Mouse (Mus musculus) limb, embryonic 11.5 days (tissue): Measurements from ENCODE around the gene Gm21188. TPM values are rescaled to one million over a fixed set of nuclear protein-coding genes. Genes with fewer than 3 reads are reported as not detected.
"Not testable (repeated sequence)": the region's sequence is repeated elsewhere in the genome, so short reads cannot be mapped to it uniquely, and the experiment has no call there.

Source experiments
- ATAC-seq: fragments of 200-750 bp; cut with Nextera tagmentation; 2 replicates; pipeline ENCODE4 v1.8.0; 2017; ENCODE audit warnings: low read depth; ENCODE audit not compliant: insufficient number of reproducible peaks, low FRiP score, low TSS enrichment
- DNase-seq: peaks from one replicate; pipeline ENCODE4 v3.0.0-alpha.2; 2015; ENCODE audit warnings: low spot score
- H3K27ac ChIP-seq: fragments of 300-500 bp; sonication (generic); replicated peaks from 2 replicates; pipeline ENCODE4 v1.5.1; 2014; ENCODE audit warnings: low read depth, mild to moderate bottlenecking, low read length
- H3K27me3 ChIP-seq: fragments of 300-500 bp; sonication (generic); 2 replicates; pipeline ENCODE4 v1.6.1; 2014; ENCODE audit warnings: mild to moderate bottlenecking, low read length, mixed read lengths; ENCODE audit not compliant: control insufficient read depth, insufficient read depth
- H3K36me3 ChIP-seq: fragments of 300-500 bp; sonication (generic); 2 replicates; pipeline ENCODE4 v1.6.1; 2014; ENCODE audit warnings: mild to moderate bottlenecking, low read length, moderate library complexity, mixed read lengths; ENCODE audit not compliant: control insufficient read depth, insufficient read depth
- H3K4me1 ChIP-seq: fragments of 300-500 bp; sonication (generic); 2 replicates; pipeline ENCODE4 v1.6.1; 2014; ENCODE audit warnings: low read length, mixed read lengths; ENCODE audit not compliant: control insufficient read depth, insufficient read depth
- H3K4me2 ChIP-seq: fragments of 300-500 bp; sonication (generic); 2 replicates; pipeline ENCODE4 v1.6.1; 2014; ENCODE audit warnings: low read depth, mild to moderate bottlenecking, moderate library complexity; ENCODE audit not compliant: severe bottlenecking
- H3K4me3 ChIP-seq: fragments of 300-500 bp; sonication (generic); 2 replicates; pipeline ENCODE4 v1.5.1; 2014; ENCODE audit warnings: low read depth, low read length
- H3K9ac ChIP-seq: fragments of 300-500 bp; sonication (generic); 2 replicates; pipeline ENCODE4 v1.6.1; 2014; ENCODE audit warnings: mild to moderate bottlenecking, low read length
- H3K9me3 ChIP-seq: fragments of 300-500 bp; sonication (generic); 2 replicates; pipeline ENCODE4 v1.6.1; 2016; ENCODE audit warnings: low read length; ENCODE audit not compliant: control insufficient read depth
- WGBS: fragments of 180-500 bp; shearing (Covaris S2); extraction: QIAGEN DNeasy Blood & Tissue Kit; methylation state at CpG from one replicate; pipeline ENCODE4 v1.1.7; 2014; 5-methylcytosine and 5-hydroxymethylcytosine counted together
- polyA plus RNA-seq: library from polyadenylated mRNA; unstranded; fragments of >200 nt; fragmentation: Nextera tagmentation; extraction: Ambion mirVana; gene quantifications from 2 replicates; pipeline ENCODE4 v1.2.1, GENCODE M21; 2014

The Gm21188 gene
- polyA plus RNA-seq, 1 experiment from 2014 or later, result not detected

GRCm38 (mm10) chr13:120063439-120064089, 11.6 kb upstream of the Gm21188 start:
- not testable (repeated sequence) for H3K4me3 ChIP-seq, H3K27me3 ChIP-seq, H3K27ac ChIP-seq, H3K4me1 ChIP-seq, H3K36me3 ChIP-seq, DNase-seq, H3K4me2 ChIP-seq, H3K9ac ChIP-seq, H3K9me3 ChIP-seq
- peak; percentile 89; the same call in 1 of the 2 replicates for ATAC-seq
- no CpG with 5 or more reads among the region's 22 CpGs for WGBS

- ATAC-seq, DNase-seq, H3K27me3 ChIP-seq, H3K4me3 ChIP-seq, H3K9ac ChIP-seq, H3K9me3 ChIP-seq, H3K36me3 ChIP-seq, H3K4me1 ChIP-seq, H3K27ac ChIP-seq, H3K4me2 ChIP-seq: not testable (repeated sequence)
- WGBS, result no CpG with 5 or more reads among the region's 4 CpGs
These were observed 10.9 kb upstream of the Gm21188 start for GRCm38 (mm10) chr13:120062903-120063302.

DNA sequence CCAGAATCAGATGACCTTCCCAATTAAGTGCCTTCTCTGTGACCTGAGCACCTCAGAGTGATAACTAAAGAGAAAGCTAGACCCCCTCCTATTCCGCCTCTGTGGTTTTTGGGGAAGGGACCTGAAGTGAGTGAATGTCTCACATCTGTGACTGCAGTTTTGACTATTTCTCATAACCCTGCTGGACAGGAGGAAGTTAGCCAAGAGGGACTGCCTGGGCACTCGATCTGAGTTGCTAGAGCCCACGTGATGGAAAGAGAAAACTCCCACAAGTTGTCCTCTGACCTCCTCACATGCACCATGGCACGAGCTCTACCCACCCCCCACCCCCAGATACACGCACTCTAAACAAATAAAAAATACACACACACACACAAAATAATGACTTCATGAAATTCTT, 3.4 kb downstream of the Gm21188 start:
- WGBS, result no CpG with 5 or more reads among the region's 5 CpGs
- H3K4me2 ChIP-seq, H3K9ac ChIP-seq, H3K36me3 ChIP-seq, H3K27ac ChIP-seq, H3K9me3 ChIP-seq, ATAC-seq, H3K27me3 ChIP-seq, H3K4me1 ChIP-seq, H3K4me3 ChIP-seq, DNase-seq: not testable (repeated sequence)

- not testable (repeated sequence) for ATAC-seq, H3K9me3 ChIP-seq
These were observed 3.8 kb downstream of the Gm21188 start for GRCm38 (mm10) chr13:120048186-120048585.

GRCm38 (mm10) chr13:120046422-120047209, 5.4 kb downstream of the Gm21188 start:
- not testable (repeated sequence) for H3K9me3 ChIP-seq, H3K4me2 ChIP-seq, H3K27ac ChIP-seq, ATAC-seq, H3K36me3 ChIP-seq, H3K4me3 ChIP-seq, H3K9ac ChIP-seq, H3K27me3 ChIP-seq, H3K4me1 ChIP-seq
- WGBS, result 2% methylated on average over 7 of the region's 40 CpGs
- DNase-seq, result peak; percentile 20

More at GRCm38 (mm10) chr13:120048186-120048585, 3.8 kb downstream of the Gm21188 start:
- not testable (repeated sequence) for DNase-seq, H3K4me1 ChIP-seq, H3K27me3 ChIP-seq, H3K36me3 ChIP-seq, H3K9ac ChIP-seq, H3K4me3 ChIP-seq, H3K4me2 ChIP-seq, H3K27ac ChIP-seq
- WGBS, result no CpG with 5 or more reads among the region's 2 CpGs

GRCm38 (mm10) chr13:120041145-120041544, 10.8 kb downstream of the Gm21188 start:
- WGBS, result no CpG with 5 or more reads among the region's 1 CpGs
- peak; percentile 41 for DNase-seq
- H3K4me1 ChIP-seq, H3K9ac ChIP-seq, H3K27me3 ChIP-seq, H3K36me3 ChIP-seq, H3K4me3 ChIP-seq, H3K27ac ChIP-seq, H3K9me3 ChIP-seq, ATAC-seq, H3K4me2 ChIP-seq: not testable (repeated sequence)

DNA sequence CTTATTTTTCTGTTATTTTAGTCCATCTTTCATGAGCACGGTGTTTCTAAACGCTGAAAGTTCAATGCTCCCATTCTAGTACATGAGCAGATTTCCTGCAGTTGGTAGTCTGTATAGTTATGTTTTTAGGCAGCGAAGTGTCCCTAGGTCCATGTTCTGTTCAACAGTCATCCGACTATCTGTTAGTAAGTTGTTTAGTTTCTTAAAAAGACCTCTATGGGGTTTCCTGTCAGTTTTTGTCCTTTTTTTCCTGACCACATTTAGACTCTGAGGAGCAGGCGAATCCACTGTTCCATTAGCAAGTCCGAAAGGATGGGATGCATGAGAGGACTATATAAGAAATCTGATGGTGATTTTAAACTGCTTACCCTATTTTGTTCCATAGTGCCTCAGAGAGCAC, 14.1 kb downstream of the Gm21188 start:
- not testable (repeated sequence) for H3K27ac ChIP-seq, H3K27me3 ChIP-seq, H3K9ac ChIP-seq, H3K9me3 ChIP-seq, ATAC-seq, H3K4me3 ChIP-seq, H3K36me3 ChIP-seq, H3K4me2 ChIP-seq, H3K4me1 ChIP-seq
- DNase-seq, result peak; percentile 21
- WGBS, result 8% methylated on average over 6 of the region's 6 CpGs

DNA sequence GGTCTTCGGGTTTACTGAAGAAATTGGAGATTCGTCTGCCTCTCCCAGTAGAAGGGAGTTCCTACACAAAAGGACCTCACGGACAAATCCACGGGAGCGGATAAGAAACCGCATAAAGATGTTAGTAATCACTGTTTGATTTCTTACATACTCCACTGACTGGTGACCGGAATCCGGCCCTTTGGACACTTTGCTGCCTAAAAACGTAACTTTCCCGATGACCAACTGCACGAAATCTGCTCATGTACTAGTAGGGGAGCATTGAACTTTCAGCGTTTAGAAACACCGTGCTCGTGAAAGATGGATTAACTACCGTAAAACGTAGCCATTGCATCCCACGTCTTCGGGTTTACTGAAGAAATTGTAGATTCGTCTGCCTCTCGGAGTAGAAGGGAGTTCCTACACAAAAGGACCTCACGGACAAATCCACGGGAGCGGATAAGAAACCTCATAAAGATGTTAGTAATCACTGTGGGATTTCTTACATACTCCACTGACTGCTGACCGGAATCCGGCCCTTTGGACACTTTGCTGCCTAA, 15.3 kb downstream of the Gm21188 start:
- not testable (repeated sequence) for H3K36me3 ChIP-seq, H3K4me2 ChIP-seq, H3K27me3 ChIP-seq, H3K4me1 ChIP-seq, ATAC-seq, H3K4me3 ChIP-seq, H3K9me3 ChIP-seq, H3K27ac ChIP-seq, H3K9ac ChIP-seq
- WGBS, result 1% methylated on average over 23 of the region's 25 CpGs
- DNase-seq, result peak; percentile 23
